Mouse (Mus musculus) ES-E14 (cell line): ENCODE measurements around the gene Map3k12.

Source experiments
- CHD2 ChIP-seq: IDR thresholded peaks from 2 replicates; pipeline ENCODE4 v1.6.1; 2014; ENCODE audit warnings: mild to moderate bottlenecking, low read depth, low read length, inconsistent platforms
- HCFC1 ChIP-seq: IDR thresholded peaks from 2 replicates; pipeline ENCODE4 v1.6.1; 2012; ENCODE audit warnings: low read length, inconsistent platforms, borderline replicate concordance; ENCODE audit not compliant: insufficient read depth
- ZC3H11A ChIP-seq: IDR thresholded peaks from 2 replicates; pipeline ENCODE4 v1.6.1; 2012; ENCODE audit warnings: low read depth, mild to moderate bottlenecking, inconsistent platforms, low read length, borderline replicate concordance
- ZNF384 ChIP-seq: IDR thresholded peaks from 2 replicates; pipeline ENCODE4 v1.6.1; 2012; ENCODE audit warnings: low read depth, low read length, inconsistent platforms

- TF ChIP-seq CHD2 = no peak
- TF ChIP-seq HCFC1 = 0 out of 2 replicates have a peak, but pooled peaks have one; percentile 18
- no peak for TF ChIP-seq ZC3H11A
- TF ChIP-seq ZNF384 = no peak
Measured at GRCm38 (mm10) chr15:102516728-102517404, at the start of gene Map3k12.
